Mouse (Mus musculus) splenic B cell, adult 2 months (primary cell): ENCODE results near the gene Nrap.
"Not testable (repeated sequence)": the region's sequence is repeated elsewhere in the genome, so short reads cannot be mapped to it uniquely, and the experiment has no call there.

ENCODE experiments used
- DNase-seq: peaks from one replicate; pipeline ENCODE4 v3.0.0-alpha.2; 2011; ENCODE audit warnings: low read depth, low spot score
- H3K27me3 ChIP-seq: 2 replicates; pipeline ENCODE4 v1.6.1; 2012; ENCODE audit warnings: mild to moderate bottlenecking, low read length, moderate library complexity, mixed read lengths; ENCODE audit not compliant: control insufficient read depth, poor library complexity, insufficient read depth, severe bottlenecking
- H3K36me3 ChIP-seq: 2 replicates; pipeline ENCODE4 v1.6.1; 2012; ENCODE audit warnings: mild to moderate bottlenecking, low read length, moderate library complexity, mixed read lengths; ENCODE audit not compliant: control insufficient read depth, poor library complexity, insufficient read depth, severe bottlenecking

The Nrap gene

GRCm38 (mm10) chr19:56409884-56410283 lies 20.0 kb upstream of the Nrap start:
- H3K27me3 ChIP-seq, H3K36me3 ChIP-seq, DNase-seq: not testable (repeated sequence)

- Histone ChIP-seq H3K36me3 (no peaks in the 10 kb centered on the region; the same call in 1 of the 2 replicates), H3K27me3 (no peaks in the 10 kb centered on the region)
- DNase-seq = no peak
These were observed 16.7 kb upstream of the Nrap start for GRCm38 (mm10) chr19:56406581-56406980.

- H3K36me3 ChIP-seq = no peaks in the 10 kb centered on the region; the same call in 1 of the 2 replicates
- no peaks in the 10 kb centered on the region for H3K27me3 ChIP-seq
- DNase-seq = no peak
These were observed 16.0 kb upstream of the Nrap start for GRCm38 (mm10) chr19:56405824-56406223.

GRCm38 (mm10) chr19:56401864-56402263 lies 12.0 kb upstream of the Nrap start:
- no peaks in the 10 kb centered on the region; the same call in 1 of the 2 replicates for H3K36me3 ChIP-seq
- no peak for DNase-seq
- no peaks in the 10 kb centered on the region for H3K27me3 ChIP-seq

GRCm38 (mm10) chr19:56400200-56400599 lies 10.4 kb upstream of the Nrap start:
- H3K36me3 ChIP-seq = no peaks in the 10 kb centered on the region; the same call in 1 of the 2 replicates
- DNase-seq = peak; percentile 77
- H3K27me3 ChIP-seq = no peaks in the 10 kb centered on the region

- DNase-seq = no peak
- no peaks in the 10 kb centered on the region for H3K36me3 ChIP-seq
- no peaks in the 10 kb centered on the region for H3K27me3 ChIP-seq
These were observed 8.6 kb upstream of the Nrap start for GRCm38 (mm10) chr19:56398528-56398795.

GRCm38 (mm10) chr19:56397663-56398527 lies 8.1 kb upstream of the Nrap start:
- H3K27me3 ChIP-seq = no peaks in the 10 kb centered on the region
- peak; percentile 24 for DNase-seq
- H3K36me3 ChIP-seq = no peaks in the 10 kb centered on the region

- peak; percentile 78 for DNase-seq
- Histone ChIP-seq H3K36me3 (no peaks in the 10 kb centered on the region), H3K27me3 (no peaks in the 10 kb centered on the region)
These were observed 7.1 kb upstream of the Nrap start, which contains the start of gene Casp7 for GRCm38 (mm10) chr19:56396669-56397621. Gene Casp7, plus strand, starts transcription at chr19:56397129.

GRCm38 (mm10) chr19:56396227-56396626 lies 6.4 kb upstream of the Nrap start:
- no peaks in the 10 kb centered on the region for H3K27me3 ChIP-seq
- DNase-seq = peak; percentile 40
- H3K36me3 ChIP-seq = no peaks in the 10 kb centered on the region

GRCm38 (mm10) chr19:56395183-56395935 lies 5.5 kb upstream of the Nrap start:
- DNase-seq = no peak
- H3K36me3 ChIP-seq = no peaks in the 10 kb centered on the region
- no peaks in the 10 kb centered on the region for H3K27me3 ChIP-seq

GRCm38 (mm10) chr19:56393311-56393866 lies 3.6 kb upstream of the Nrap start:
- Histone ChIP-seq H3K27me3 (no peaks in the 10 kb centered on the region), H3K36me3 (no peaks in the 10 kb centered on the region)
- no peak for DNase-seq

- no peak for DNase-seq
- H3K36me3 ChIP-seq = no peaks in the 10 kb centered on the region
- H3K27me3 ChIP-seq = no peaks in the 10 kb centered on the region
These were observed 1.6 kb upstream of the Nrap start for GRCm38 (mm10) chr19:56391307-56392046.

- no peak for DNase-seq
- Histone ChIP-seq H3K36me3 (no peaks in the 10 kb centered on the region), H3K27me3 (no peaks in the 10 kb centered on the region)
These were observed 661 bp downstream of the Nrap start for GRCm38 (mm10) chr19:56389176-56389575.
